Mouse (Mus musculus): ENCODE results near the gene Dtd1.

DNA sequence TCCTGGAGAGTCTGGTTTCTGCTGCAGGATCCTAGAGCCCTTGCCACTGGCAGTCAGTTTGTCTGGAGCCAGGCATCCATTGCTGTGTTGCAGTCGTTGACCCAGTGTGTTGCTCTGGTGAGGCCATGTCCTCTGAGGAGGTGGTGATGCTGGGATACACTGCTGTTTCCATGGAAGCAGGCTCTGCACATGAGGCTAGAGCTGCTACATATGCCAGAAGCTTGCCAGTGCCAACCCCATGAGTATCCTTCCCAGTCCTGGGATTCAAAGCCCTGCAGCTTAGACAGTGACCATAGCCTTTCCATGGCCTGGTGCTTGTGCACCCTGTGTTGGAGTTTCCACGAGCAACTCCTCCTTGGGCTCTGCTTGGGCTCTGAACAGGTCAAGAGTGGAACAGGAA, 33.9 kb downstream of the Dtd1 start:
- TF ChIP-seq POLR2A (IDR thresholded peaks at IDR 0.05; ENCODE audit: insufficient read depth, low read length) (no peak), CTCF (IDR thresholded peaks at IDR 0.05; ENCODE audit: low read depth, low read length) (no peak), EP300 (IDR thresholded peaks at IDR 0.05; ENCODE audit: insufficient read depth, low read depth, low read length) (no peak)

Data from ES-Bruce4 (cell line).